Mouse (Mus musculus) cortical plate, adult 2 months (tissue): ENCODE results near the gene Asrgl1. TPM values are rescaled to one million over a fixed set of nuclear protein-coding genes. Genes with fewer than 3 reads are reported as not detected.

Experiments
- H3K27ac ChIP-seq: fragments of 200-500 bp; 2 replicates; pipeline ENCODE4 v1.5.1; 2012; ENCODE audit warnings: low read length, control low read depth, inconsistent platforms; ENCODE audit not compliant: insufficient read depth
- H3K4me1 ChIP-seq: fragments of 200-500 bp; 2 replicates; pipeline ENCODE4 v1.6.1; 2011; ENCODE audit warnings: low read length; ENCODE audit not compliant: control insufficient read depth, insufficient read depth
- H3K4me3 ChIP-seq: fragments of 200-500 bp; 2 replicates; pipeline ENCODE4 v1.5.1; 2011; ENCODE audit warnings: mild to moderate bottlenecking, low read length, control low read depth; ENCODE audit not compliant: insufficient read depth
- CTCF ChIP-seq: fragments of 200-500 bp; IDR thresholded peaks from 2 replicates; pipeline ENCODE4 v1.5.1; 2011; ENCODE audit warnings: mild to moderate bottlenecking, control low read depth, low read length; ENCODE audit not compliant: insufficient read depth; ENCODE audit errors: extremely low read depth
- POLR2A ChIP-seq: fragments of 200-500 bp; IDR thresholded peaks from 2 replicates; pipeline ENCODE4 v1.6.1; 2011; ENCODE audit warnings: mild to moderate bottlenecking, low read length, control low read depth; ENCODE audit not compliant: insufficient read depth; ENCODE audit errors: extremely low read depth
- polyA plus RNA-seq: library from polyadenylated mRNA; depleted of rRNA; stranded (reverse); fragments of >200 nt; gene quantifications from 2 replicates; pipeline ENCODE4 v1.2.3, GENCODE M21; 2012

The Asrgl1 gene
- polyA plus RNA-seq, 1 experiment = 81.3 TPM

- Histone ChIP-seq H3K4me1 (no peaks in the 10 kb centered on the region), H3K4me3 (no peak overlapping the region), H3K27ac (no peak overlapping the region)
- TF ChIP-seq CTCF (no peak), POLR2A (no peak)
Measured at GRCm38 (mm10) chr19:9083010-9083355, 52.5 kb downstream of the Asrgl1 start.

- TF ChIP-seq POLR2A = no peak
- peak; percentile 64 for TF ChIP-seq CTCF
Measured at GRCm38 (mm10) chr19:9082191-9083009, 53.0 kb downstream of the Asrgl1 start.

GRCm38 (mm10) chr19:9081311-9082190 is 53.9 kb downstream of the Asrgl1 start:
- Histone ChIP-seq H3K4me3 (no peak overlapping the region), H3K4me1 (no peaks in the 10 kb centered on the region), H3K27ac (no peak overlapping the region)
- no peak for TF ChIP-seq CTCF
- TF ChIP-seq POLR2A = no peak

More at GRCm38 (mm10) chr19:9082191-9083009, 53.0 kb downstream of the Asrgl1 start:
- Histone ChIP-seq H3K27ac (no peak overlapping the region), H3K4me3 (no peak overlapping the region), H3K4me1 (no peaks in the 10 kb centered on the region)

- H3K27ac ChIP-seq = no peak overlapping the region
- H3K4me3 ChIP-seq = no peak overlapping the region
- TF ChIP-seq CTCF = no peak
- TF ChIP-seq POLR2A = no peak
- no peaks in the 10 kb centered on the region for H3K4me1 ChIP-seq
Measured at GRCm38 (mm10) chr19:9079916-9080315, 55.5 kb downstream of the Asrgl1 start.

GRCm38 (mm10) chr19:9076982-9077660 is 58.3 kb downstream of the Asrgl1 start:
- TF ChIP-seq POLR2A (no peak), CTCF (no peak)
- Histone ChIP-seq H3K4me3 (no peak overlapping the region), H3K27ac (peak overlapping the region; percentile 45; the same call in 1 of the 2 replicates)

GRCm38 (mm10) chr19:9076035-9076434 is 59.4 kb downstream of the Asrgl1 start:
- no peak overlapping the region for H3K4me3 ChIP-seq
- H3K4me1 ChIP-seq = no peaks in the 10 kb centered on the region
- H3K27ac ChIP-seq = peak overlapping the region; percentile 48; the same call in 1 of the 2 replicates
- no peak for TF ChIP-seq CTCF

More at GRCm38 (mm10) chr19:9076982-9077660, 58.3 kb downstream of the Asrgl1 start:
- no peaks in the 10 kb centered on the region for H3K4me1 ChIP-seq

- TF ChIP-seq POLR2A (no peak), CTCF (no peak)
- Histone ChIP-seq H3K27ac (peak overlapping the region; percentile 48; the same call in 1 of the 2 replicates), H3K4me3 (no peak overlapping the region), H3K4me1 (peaks cover 2% of the 10 kb centered on the region; the same call in 1 of the 2 replicates)
Measured at GRCm38 (mm10) chr19:9075558-9075957, 59.9 kb downstream of the Asrgl1 start.

GRCm38 (mm10) chr19:9074424-9074823 is 61.0 kb downstream of the Asrgl1 start:
- TF ChIP-seq POLR2A = no peak
- no peak for TF ChIP-seq CTCF
- Histone ChIP-seq H3K27ac (0 out of 2 replicates have a peak overlapping the region, but pooled peaks have one; percentile 61), H3K4me1 (peaks cover 3% of the 10 kb centered on the region; the same call in 1 of the 2 replicates), H3K4me3 (no peak overlapping the region)
